Mouse (Mus musculus) ES-Bruce4 (cell line): ENCODE results near the gene Macrod2. TPM values are rescaled to one million over a fixed set of nuclear protein-coding genes. Genes with fewer than 3 reads are reported as not detected.

ENCODE experiments used
- H3K27ac ChIP-seq: 2 replicates; pipeline ENCODE4 v1.5.1; 2012; ENCODE audit warnings: low read length, inconsistent platforms; ENCODE audit not compliant: insufficient read depth
- H3K27me3 ChIP-seq: 2 replicates; pipeline ENCODE4 v1.6.1; 2012; ENCODE audit warnings: mild to moderate bottlenecking, low read length, inconsistent platforms; ENCODE audit not compliant: control insufficient read depth, poor library complexity, insufficient read depth, severe bottlenecking
- H3K36me3 ChIP-seq: 2 replicates; pipeline ENCODE4 v1.6.1; 2012; ENCODE audit warnings: inconsistent platforms, mild to moderate bottlenecking, low read length, moderate library complexity; ENCODE audit not compliant: control insufficient read depth, poor library complexity, insufficient read depth, severe bottlenecking
- H3K4me1 ChIP-seq: one replicate; pipeline ENCODE4 v1.8.1; 2011; ENCODE audit warnings: low read length; ENCODE audit not compliant: control insufficient read depth, insufficient read depth
- H3K4me3 ChIP-seq: 2 replicates; pipeline ENCODE4 v1.5.1; 2011; ENCODE audit warnings: low read depth, mild to moderate bottlenecking, low read length
- H3K9ac ChIP-seq: 2 replicates; pipeline ENCODE4 v1.6.1; 2012; ENCODE audit warnings: low read depth, mild to moderate bottlenecking, inconsistent platforms; ENCODE audit not compliant: poor library complexity, severe bottlenecking
- H3K9me3 ChIP-seq: replicated peaks from 2 replicates; pipeline ENCODE4 v1.6.1; 2012; ENCODE audit warnings: mild to moderate bottlenecking, low read length, inconsistent platforms; ENCODE audit not compliant: control insufficient read depth, poor library complexity, insufficient read depth, severe bottlenecking
- CTCF ChIP-seq: IDR thresholded peaks from one replicate; pipeline ENCODE4 v1.8.1; 2011; ENCODE audit warnings: low read depth, low read length
- EP300 ChIP-seq: IDR thresholded peaks from 2 replicates; pipeline ENCODE4 v1.6.1; 2011; ENCODE audit warnings: low read depth, low read length; ENCODE audit not compliant: insufficient read depth
- POLR2A ChIP-seq: IDR thresholded peaks from one replicate; pipeline ENCODE4 v1.8.1; 2011; ENCODE audit warnings: low read length; ENCODE audit not compliant: insufficient read depth
- polyA plus RNA-seq: library from polyadenylated mRNA; stranded (reverse); fragments of >200 nt; gene quantifications from 2 replicates; pipeline ENCODE4 v1.2.4, GENCODE M21; 2011; ENCODE audit warnings: low read depth; ENCODE audit not compliant: missing spikeins, insufficient read depth, insufficient read length

Macrod2 gene
- polyA plus RNA-seq, 1 experiment = 11.9 TPM

GRCm38 (mm10) chr2:141005616-141006015 is 610.5 kb downstream of the Macrod2 start:
- Histone ChIP-seq H3K27ac (no peak overlapping the region), H3K36me3 (no peaks in the 10 kb centered on the region), H3K4me3 (no peak overlapping the region), H3K4me1 (no peaks in the 10 kb centered on the region), H3K9ac (no peak overlapping the region), H3K27me3 (no peaks in the 10 kb centered on the region), H3K9me3 (no peaks in the 10 kb centered on the region)
- no peak for TF ChIP-seq EP300
- no peak for TF ChIP-seq CTCF
- no peak for TF ChIP-seq POLR2A

- TF ChIP-seq EP300 = no peak
- no peak for TF ChIP-seq CTCF
- TF ChIP-seq POLR2A = no peak
These were observed 612.6 kb downstream of the Macrod2 start for GRCm38 (mm10) chr2:141007725-141008124.

GRCm38 (mm10) chr2:141008458-141008857 is 613.3 kb downstream of the Macrod2 start:
- no peak overlapping the region for H3K4me3 ChIP-seq
- TF ChIP-seq CTCF (no peak), POLR2A (no peak), EP300 (no peak)
- H3K9me3 ChIP-seq = no peaks in the 10 kb centered on the region
- no peak overlapping the region for H3K27ac ChIP-seq
- no peaks in the 10 kb centered on the region for H3K4me1 ChIP-seq
- no peaks in the 10 kb centered on the region for H3K36me3 ChIP-seq
- H3K27me3 ChIP-seq = no peaks in the 10 kb centered on the region
- no peak overlapping the region for H3K9ac ChIP-seq

More at GRCm38 (mm10) chr2:141007725-141008124, 612.6 kb downstream of the Macrod2 start:
- no peak overlapping the region for H3K4me3 ChIP-seq
- no peaks in the 10 kb centered on the region for H3K4me1 ChIP-seq
- H3K27ac ChIP-seq = no peak overlapping the region
- H3K9me3 ChIP-seq = no peaks in the 10 kb centered on the region
- no peaks in the 10 kb centered on the region for H3K36me3 ChIP-seq
- no peaks in the 10 kb centered on the region for H3K27me3 ChIP-seq
- no peak overlapping the region for H3K9ac ChIP-seq

GRCm38 (mm10) chr2:141013443-141014165 is 618.5 kb downstream of the Macrod2 start:
- Histone ChIP-seq H3K36me3 (no peaks in the 10 kb centered on the region), H3K4me1 (no peaks in the 10 kb centered on the region), H3K27ac (no peak overlapping the region), H3K27me3 (no peaks in the 10 kb centered on the region), H3K9me3 (no peaks in the 10 kb centered on the region), H3K4me3 (no peak overlapping the region), H3K9ac (no peak overlapping the region)
- TF ChIP-seq EP300 = no peak
- no peak for TF ChIP-seq CTCF
- no peak for TF ChIP-seq POLR2A

GRCm38 (mm10) chr2:141022971-141023370 is 627.9 kb downstream of the Macrod2 start:
- TF ChIP-seq EP300 (no peak), CTCF (no peak), POLR2A (no peak)
- no peaks in the 10 kb centered on the region for H3K9me3 ChIP-seq
- no peaks in the 10 kb centered on the region for H3K27me3 ChIP-seq
- no peaks in the 10 kb centered on the region for H3K36me3 ChIP-seq
- H3K4me3 ChIP-seq = no peak overlapping the region
- no peak overlapping the region for H3K27ac ChIP-seq
- no peaks in the 10 kb centered on the region for H3K4me1 ChIP-seq
- H3K9ac ChIP-seq = no peak overlapping the region

- Histone ChIP-seq H3K4me3 (no peak overlapping the region), H3K9ac (no peak overlapping the region), H3K27ac (no peak overlapping the region), H3K4me1 (no peaks in the 10 kb centered on the region), H3K36me3 (no peaks in the 10 kb centered on the region), H3K9me3 (no peaks in the 10 kb centered on the region), H3K27me3 (no peaks in the 10 kb centered on the region)
- no peak for TF ChIP-seq EP300
- no peak for TF ChIP-seq CTCF
- no peak for TF ChIP-seq POLR2A
These were observed 628.8 kb downstream of the Macrod2 start for GRCm38 (mm10) chr2:141023916-141024315.
